Mouse (Mus musculus): ENCODE data around the gene Eif2ak1.
"Not testable (repeated sequence)": the region's sequence is repeated elsewhere in the genome, so short reads cannot be mapped to it uniquely, and the experiment has no call there.

Gene Eif2ak1

GRCm38 (mm10) chr5:143817116-143817930 is at the start of gene Eif2ak1:
Gene Eif2ak1 (plus strand): TSS chr5:143817788.
- peak; percentile 94 for DNase-seq (ENCODE audit: low spot score)

DNA sequence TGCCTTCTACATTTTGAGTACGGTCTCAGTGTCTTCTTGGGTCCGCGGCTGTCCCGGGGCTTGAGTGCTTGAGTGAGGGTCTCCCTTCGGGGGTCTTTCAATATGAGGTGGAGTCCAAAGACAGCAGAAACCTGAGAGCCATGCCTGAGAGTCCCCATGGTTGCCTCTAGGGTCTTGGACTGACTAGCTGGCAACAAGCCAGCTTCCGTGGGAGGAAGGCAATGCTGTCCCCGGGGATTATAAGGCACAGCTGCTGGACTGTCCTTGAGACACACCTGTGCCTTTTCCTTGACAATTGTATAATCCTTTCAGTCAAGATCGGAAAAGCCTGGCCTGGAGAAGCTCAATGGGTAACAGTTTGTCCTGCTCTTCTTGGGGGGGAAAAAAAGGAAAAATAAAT is 35.6 kb upstream of the Eif2ak1 start:
- DNase-seq (ENCODE audit: low spot score): no peak

DNA sequence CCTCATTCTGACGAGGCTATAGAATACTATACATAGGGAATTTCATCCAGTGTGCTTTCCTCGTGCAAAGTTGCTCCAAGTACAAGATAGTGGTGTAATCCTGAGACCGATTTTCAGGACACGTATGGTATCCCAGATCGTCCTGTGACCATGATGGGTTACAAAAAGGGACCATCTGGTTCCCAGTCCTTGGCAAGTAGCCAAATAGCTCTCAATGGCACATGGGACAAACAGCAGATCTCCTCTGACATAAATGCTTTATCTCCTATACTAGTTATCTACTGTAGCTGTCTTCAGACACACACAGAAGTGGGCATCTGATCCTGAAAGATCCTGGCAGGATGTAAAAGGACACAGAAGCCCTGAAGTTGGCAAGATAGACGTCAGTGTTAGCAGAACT is 32.2 kb upstream of the Eif2ak1 start:
- DNase-seq (ENCODE audit: low spot score): no peak

- not testable (repeated sequence) for DNase-seq (ENCODE audit: low spot score)
Measured at GRCm38 (mm10) chr5:143801216-143801615, 16.4 kb upstream of the Eif2ak1 start.

DNA sequence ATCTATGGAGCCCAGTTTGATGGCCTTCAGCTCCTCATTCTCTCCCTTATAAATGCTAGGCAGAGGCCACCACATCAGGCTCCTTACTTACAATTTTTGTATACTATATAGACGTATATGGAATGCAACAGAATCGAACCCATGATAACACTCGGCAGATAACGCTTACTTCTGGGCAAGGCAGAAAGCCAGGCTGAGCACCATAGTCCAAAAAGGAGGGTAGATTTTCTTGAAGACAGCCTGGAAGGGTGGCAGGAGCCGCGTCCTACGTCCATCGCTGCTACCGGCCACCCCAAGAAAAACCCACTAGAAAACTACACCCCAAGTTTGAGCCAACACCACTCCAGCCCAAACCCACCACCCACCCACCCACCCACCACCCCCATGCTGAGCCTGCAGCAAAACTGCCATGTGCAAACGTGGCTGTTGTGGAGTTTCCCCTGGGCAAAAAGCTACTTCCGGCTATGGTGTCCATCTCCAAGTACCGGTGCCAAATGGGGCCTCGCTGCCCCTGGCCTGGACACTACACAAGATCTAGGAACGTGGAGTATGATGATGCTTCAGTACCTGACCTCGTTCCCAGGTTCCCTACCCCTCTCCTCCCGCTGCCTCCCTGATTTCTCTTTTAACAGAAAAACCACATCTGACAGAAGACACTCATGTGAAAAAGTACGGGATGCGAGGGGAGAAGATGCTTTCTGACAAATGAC is 13.4 kb upstream of the Eif2ak1 start:
- DNase-seq (ENCODE audit: low spot score): no peak

DNA sequence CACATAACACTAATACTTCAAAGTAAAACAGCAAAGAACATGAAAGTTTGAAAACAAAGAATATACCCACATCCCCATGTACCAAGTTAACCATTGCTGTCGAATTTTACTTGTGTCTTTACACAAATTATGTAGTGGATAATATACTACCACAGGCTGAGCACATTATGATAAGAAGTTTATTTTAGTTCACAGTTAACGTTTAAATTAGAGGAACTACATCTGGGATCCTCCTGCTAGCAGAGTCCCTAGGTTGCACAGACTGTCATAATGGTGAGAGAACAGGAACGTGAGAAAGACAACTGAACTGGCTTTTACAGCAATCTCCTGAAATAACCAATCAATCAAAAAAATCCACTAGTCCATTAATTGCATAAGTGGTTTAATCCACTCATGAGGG is 10.3 kb upstream of the Eif2ak1 start:
- no peak for DNase-seq (ENCODE audit: low spot score)

DNA sequence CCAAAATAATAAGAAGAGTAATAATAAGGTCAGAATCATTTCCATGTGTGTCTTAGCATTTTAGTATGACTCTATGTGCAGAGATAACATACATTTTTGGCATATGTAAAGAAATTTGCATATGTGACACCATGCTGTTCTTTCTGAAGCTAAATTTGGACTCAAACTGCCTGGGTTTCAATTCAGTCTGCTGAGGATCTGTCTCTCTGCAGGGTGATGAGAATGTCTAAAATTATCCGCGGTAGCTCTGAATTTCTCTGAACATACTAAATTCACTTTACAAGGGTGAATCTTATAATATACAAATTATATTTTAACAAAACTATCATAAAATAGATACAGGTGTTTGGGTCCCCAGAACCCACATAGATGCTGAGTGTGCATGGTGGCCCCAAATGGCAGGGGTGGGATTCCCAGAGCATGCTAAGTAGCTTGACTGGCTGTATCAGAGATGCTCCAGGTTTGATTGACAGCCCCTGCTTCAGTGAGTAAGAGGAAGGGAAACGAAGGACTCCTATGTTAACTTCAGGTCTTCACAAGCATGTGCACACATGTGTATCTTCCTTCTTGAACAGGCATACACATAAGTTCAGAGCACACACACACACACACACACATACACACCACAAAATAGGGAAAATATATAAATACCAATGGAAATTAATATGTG is 8.0 kb upstream of the Eif2ak1 start:
- DNase-seq (ENCODE audit: low spot score): no peak

- DNase-seq (ENCODE audit: low spot score): no peak
Measured at GRCm38 (mm10) chr5:143811653-143812052, 5.9 kb upstream of the Eif2ak1 start.

DNA sequence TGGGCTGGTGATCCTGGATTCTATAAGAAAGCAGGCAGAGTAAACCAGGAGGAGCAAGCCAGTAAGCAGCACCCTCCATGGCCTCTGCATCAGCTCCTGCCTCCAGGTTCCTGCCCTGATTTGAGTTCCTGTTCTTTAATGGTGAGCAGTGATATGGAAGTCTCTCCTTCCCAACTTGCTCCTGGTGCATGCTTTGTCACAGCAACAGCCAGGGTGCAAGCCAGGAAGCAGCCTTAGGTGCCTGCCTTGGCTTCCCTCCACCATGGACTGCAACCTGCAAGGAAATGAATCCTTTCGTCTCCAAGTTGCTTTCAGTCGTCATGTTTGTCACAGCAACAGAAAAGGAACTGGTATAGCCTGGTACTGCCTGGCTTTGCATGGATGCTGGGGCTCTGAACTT is 3.0 kb upstream of the Eif2ak1 start:
- DNase-seq (ENCODE audit: low spot score): no peak

DNA sequence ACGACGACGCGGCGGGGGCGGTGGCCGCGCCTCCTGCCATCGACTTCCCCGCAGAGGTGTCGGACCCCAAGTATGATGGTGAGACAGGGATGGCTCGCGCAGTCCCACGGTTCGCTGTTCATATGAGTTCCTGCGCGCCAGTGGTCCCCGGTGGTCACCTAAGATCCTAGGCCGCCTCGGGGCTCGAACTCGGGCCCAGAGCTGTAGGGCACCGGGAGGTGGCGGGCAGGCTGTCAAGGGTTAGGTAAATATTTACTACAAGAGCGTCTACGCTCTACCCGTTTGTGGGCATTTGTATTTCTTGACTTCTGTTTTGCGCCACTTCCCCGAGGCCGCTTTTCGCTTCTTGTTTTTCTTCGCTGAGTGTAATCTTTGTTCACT is 333 bp downstream of the Eif2ak1 start:
- DNase-seq (ENCODE audit: low spot score): no peak

DNA sequence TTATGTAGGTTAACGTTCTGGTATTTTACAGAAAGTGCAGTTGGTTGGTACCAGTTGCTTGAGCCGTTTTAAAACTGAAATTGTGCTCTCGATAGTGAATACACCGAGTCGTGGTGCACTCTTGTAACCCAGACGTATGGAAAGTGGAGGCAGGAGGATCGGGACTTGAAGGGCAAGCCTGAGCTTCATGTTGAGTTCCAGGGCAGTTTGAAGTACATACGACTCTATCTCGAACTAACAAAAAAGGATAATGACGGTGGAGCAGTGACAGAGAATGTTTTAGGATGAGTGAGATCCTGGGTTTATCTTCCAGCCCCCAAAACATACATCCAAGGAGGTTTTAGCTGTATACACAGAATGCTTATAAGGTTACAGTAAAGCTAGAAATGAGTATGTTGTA is 873 bp downstream of the Eif2ak1 start:
- no peak for DNase-seq (ENCODE audit: low spot score)

DNA sequence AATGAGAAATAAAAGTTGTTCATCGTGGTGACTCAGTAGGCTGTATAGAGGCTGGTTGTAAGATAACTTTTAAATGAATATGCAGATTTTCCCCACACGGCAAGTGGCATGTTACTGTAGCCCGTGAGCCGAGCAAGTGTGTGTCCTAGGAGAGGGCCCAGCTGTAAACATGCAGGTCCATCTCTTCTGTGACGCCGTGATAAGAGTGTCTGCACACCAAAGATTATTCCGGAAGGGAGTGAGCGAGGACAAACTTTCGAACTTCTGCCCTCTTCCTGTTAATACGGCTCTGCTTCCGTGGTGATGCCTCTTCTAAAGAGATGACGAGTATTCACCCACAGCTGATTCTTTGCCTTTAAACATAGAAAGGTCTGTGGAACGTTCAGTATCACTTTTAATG is 1.4 kb downstream of the Eif2ak1 start:
- DNase-seq (ENCODE audit: low spot score): peak; percentile 32

GRCm38 (mm10) chr5:143819906-143820660 is 2.5 kb downstream of the Eif2ak1 start:
- no peak for DNase-seq (ENCODE audit: low spot score)

DNA sequence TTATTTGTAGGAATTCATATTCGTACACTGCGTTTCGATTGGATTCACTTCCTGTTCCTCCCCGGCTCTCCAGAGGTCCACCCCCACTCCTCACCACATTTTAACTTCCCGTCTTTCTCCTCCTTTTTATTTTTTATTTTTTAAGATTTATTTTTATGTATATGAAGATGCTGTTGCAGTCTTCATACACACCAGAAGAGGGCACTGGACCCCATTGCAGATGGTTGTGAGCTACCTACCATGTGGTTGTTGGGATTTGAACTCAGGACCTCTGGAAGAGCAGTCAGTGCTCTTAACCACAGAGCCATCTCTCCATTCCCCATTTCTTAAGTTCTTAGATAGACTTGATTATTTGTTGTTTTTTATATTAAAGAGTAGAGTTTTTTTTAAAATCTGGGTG is 3.2 kb downstream of the Eif2ak1 start:
- DNase-seq (ENCODE audit: low spot score): no peak

DNA sequence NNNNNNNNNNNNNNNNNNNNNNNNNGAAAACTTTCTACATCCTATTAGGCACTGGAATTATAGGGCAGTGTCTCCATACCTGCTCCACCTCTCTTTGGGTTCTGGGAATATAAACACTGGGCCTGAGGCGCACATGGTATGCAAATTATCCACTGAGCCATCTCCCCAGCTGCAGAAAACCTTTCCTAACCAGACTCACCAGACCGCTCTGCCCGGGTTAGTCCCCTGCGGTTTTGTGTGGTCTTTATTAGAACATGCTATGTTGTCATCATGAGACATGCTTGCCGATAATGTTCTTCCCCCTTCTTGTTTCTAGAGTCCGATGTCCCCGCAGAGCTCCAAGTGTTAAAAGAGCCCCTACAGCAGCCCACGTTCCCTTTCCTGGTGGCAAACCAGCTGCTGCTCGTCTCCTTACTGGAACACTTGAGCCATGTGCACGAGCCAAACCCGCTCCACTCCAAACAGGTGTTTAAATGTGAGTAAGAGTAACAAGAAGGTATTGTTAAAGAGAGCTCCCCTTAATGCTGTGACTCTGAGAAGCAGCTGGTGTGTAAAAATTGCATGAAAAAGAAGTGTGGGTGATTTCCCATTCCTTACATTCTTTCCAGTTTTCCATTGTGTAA is 54.1 kb downstream of the Eif2ak1 start:
- no peak for DNase-seq (ENCODE audit: low spot score)

GRCm38 (mm10) chr5:143874571-143874970 is 57.0 kb downstream of the Eif2ak1 start:
- no peak for DNase-seq (ENCODE audit: low spot score)

DNA sequence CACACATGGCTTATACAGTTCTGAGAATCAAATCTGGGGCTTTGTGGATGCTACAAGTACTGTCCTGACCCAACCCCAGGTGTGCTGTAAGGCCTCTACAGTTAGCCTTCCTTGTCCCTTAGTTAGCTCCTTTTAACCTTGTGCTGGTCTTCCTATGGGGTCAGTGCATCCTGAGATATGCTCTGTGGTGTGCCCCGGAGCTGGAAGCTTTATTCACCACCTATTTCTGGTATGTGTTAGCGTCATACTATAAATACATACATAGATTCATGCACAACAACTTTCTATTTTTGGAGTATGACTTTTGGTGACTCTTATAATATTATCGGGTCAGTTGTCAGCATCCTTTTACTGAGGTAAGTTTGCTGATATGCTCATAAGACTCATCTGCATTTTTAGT is 67.7 kb downstream of the Eif2ak1 start:
- DNase-seq (ENCODE audit: low spot score): no peak

- peak; percentile 78 for DNase-seq (ENCODE audit: low spot score)
Measured at GRCm38 (mm10) chr5:143890741-143891140, 73.2 kb downstream of the Eif2ak1 start.

- DNase-seq (ENCODE audit: low spot score): peak; percentile 25
Measured at GRCm38 (mm10) chr5:143892255-143892886, 74.8 kb downstream of the Eif2ak1 start.

- DNase-seq (ENCODE audit: low spot score): no peak
Measured at GRCm38 (mm10) chr5:143893396-143893795, 75.8 kb downstream of the Eif2ak1 start.

DNA sequence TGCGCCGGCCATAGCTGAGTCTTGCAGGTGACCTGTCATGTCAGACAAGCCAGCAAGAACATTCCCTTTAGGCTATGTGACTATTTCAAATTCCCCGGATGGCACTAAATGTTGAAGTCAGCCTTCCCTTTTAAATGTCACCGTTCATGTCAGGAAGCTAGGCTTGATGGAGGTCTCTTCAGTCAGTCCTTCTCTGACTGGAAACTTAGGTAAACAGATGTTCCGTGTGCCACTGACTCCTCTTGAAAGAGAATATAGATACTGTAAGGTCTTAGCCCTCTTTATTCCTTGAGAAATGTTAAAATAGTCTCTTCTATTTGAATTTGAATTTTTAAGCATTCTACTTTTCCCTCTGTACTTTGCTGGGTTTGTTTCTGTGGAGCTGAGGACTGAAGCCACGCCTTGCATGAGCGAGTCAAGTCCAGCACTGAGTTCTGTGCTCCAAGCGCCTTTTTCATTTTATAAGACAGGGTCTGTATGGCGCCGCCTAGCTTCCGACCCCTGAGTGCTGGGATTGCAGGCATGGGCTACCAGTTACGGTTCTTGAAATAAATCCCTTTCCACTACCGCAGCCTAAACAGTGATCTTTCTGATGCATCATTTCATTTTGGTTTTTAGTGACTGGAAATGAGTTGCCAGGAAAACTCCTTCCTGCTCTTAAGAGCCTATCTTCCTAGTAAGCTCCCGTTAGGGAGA is 80.2 kb downstream of the Eif2ak1 start, which contains the start of gene Ankrd61:
Gene Ankrd61, minus strand, starts transcription at position 51 of the 696 bp plus-strand sequence.
- DNase-seq (ENCODE audit: low spot score): no peak

Data from yolk sac, embryonic 10.5 days (tissue).